Mouse (Mus musculus): Measurements from ENCODE around the gene Slc38a4. TPM values are rescaled to one million over a fixed set of nuclear protein-coding genes. Genes with fewer than 3 reads are reported as not detected.
A peak's percentile ranks its signal among the peaks of the same experiment; 100 is the strongest.

The Slc38a4 gene
- total RNA-seq, 4 experiments from 2014 or later: 122 to 173 (median 146) TPM

DNA sequence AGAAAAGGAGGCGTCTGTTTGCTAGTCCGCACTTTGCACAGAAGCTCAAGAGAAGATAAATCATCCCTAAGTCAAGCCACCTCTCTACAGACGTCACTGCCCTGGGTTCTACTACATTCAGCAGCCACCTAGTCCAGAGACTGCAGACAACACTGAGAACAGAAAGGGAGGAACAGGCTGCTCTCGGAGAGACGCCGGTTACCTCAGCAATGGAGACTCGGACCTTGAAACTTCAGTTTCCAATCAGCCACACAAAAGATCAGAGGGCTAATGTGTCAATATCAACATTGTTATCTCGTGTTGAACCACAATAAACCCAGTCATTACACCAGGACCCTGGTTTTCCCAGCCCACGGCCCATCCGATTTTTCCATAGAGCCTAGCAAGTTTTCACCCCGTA lies 36.4 kb downstream of the Slc38a4 start:
- no peak for DNase-seq (ENCODE audit: low spot score in 2 of 2)

DNA sequence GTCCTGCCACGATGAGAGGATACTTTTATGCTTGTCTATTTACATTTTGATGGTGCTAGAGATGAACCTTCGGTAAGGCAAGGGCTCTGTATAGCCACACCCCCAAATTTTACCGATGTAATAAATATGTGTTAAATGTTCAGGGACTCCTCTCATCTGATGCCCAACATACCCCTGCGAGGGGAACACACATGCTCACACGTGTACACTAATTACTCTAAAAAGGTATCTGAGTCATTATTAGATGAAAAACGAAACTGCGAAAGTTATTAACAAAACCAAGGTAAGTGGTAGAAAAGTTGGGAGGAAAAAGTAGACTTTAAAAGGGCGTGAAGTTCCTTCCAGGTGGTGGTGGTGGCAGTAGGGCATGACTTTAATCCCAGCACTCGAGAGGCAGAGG lies 38.6 kb downstream of the Slc38a4 start:
- DNase-seq (ENCODE audit: low spot score in 2 of 2): no peak

DNA sequence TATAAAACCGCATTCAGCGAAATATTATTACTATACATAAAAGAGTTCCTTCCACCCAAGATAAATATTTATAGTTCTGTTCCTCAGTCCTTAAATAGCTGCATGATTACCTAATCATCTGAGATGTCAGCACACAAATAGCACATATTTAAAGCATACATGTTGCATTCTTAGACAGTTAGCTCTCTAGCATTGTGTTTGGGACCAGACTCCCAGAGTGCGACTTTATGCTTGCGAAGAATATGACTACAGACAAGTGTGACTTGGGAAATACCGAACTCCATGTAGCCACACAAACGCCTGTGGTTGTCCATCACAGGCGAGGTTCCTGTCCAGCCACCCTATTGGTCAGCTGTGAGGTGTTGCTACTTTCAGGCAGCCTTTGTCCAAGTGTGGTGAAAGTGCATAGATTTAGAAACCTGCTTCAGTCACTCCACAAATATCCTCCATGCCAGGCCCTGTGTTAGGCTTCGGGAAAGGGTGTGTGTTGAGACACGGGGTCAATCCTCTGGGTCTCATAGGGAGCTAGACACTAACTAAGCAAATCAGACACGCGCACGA lies 40.6 kb downstream of the Slc38a4 start:
- no peak for DNase-seq (ENCODE audit: low spot score in 2 of 2)

DNA sequence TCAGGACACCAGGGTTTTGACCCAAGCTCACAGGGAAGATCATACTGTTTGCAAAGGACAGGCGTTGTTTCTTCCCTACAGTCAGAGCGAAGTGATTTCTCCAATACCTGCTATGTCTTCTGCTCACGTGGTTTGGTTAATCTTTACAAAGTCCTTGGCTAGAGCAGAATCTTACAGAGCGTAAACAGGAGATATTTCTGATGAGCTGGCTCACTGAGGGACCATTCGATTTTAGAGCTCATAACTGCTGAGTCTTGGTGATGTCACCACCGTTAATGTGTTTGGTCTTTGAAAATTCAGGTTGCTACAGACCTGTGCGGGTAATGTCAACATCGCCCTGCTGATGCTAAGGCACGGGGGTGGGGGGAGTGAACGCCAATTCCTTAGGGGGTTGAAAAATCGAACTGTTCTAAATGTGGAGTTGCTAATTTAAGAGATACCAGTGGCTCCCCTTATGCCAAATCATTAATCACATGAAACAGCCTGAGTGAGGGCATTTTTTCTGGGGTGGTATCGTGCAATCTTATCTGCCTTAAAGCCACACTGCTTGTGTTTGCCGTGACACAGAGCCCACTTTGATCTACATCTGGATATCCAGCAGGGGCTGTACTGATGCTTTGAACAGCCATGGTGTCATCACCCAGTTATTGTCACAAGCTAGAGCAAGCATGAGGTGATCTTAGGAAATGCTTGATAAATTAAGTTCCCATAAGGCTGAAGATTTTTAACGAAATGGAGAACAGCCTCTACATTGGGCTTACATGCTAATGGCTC lies 44.0 kb downstream of the Slc38a4 start:
- no peak for DNase-seq (ENCODE audit: low spot score in 2 of 2)

DNA sequence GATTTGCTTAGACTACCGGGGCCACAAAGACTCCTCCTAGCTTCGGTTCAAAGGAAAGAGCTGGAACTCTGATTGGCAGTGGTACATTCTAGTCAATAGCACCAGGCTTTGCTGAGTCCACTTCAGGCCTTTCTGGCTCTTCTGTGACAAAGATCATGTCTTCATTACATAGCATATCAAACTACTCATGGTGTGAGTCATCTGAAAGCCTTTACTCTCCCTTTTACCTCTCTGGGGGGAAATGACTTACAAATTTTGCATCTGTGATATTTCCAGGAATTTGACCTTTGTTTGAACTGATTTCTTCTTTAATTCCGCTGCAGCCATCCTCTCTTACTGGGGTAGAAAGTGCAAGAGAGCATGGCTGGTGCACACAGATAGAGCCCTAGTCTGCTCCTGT lies 46.5 kb downstream of the Slc38a4 start:
- no peak for DNase-seq (ENCODE audit: low spot score in 2 of 2)

DNA sequence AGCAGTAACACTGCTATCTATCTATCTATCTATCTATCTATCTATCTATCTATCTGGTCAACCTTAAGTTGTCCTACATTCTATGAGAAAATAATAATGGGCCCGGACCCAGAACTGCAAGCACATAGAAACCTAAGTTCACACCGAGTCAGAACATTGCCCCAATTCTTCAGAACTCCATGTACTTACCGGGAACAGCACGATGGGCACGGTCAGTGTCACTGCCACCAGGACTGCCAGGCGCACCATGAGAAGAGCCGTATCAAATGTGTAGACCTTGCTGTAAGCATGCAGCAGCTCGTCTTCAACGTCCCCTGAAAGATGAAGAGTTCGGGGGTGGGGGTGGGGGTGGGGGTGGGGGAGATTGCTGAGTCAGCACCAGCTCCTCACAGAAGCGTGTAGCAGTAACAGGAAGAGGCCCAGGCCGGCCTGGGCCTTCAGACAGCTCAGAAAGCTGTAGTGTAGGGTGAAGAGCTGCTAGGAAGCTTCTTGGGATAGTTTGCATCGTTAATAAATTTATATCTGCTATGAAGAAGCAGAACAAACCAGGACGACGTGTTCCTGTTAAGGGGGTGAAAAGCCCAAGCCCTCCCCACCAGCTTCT lies 50.0 kb downstream of the Slc38a4 start:
- peak in 1 of 2 experiments; percentile 40 for DNase-seq (ENCODE audit: low spot score in 2 of 2)

DNA sequence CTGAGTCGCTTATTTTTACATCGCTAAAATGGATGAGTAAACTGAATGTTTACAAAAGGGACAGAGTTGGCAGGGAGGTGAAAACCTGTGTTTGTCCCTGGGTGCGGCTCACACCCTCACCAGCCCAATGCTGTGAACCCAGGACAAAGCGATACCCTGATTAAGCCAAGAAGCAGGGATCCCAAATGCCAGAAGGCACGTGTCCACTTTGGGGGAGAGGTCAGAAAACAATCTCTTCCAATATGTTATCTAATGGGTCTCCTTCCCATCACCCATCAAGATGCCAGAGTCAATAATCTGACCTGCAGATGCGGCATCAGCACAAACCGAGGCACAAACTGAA lies 51.3 kb downstream of the Slc38a4 start:
- DNase-seq (ENCODE audit: low spot score in 2 of 2): no peak

DNA sequence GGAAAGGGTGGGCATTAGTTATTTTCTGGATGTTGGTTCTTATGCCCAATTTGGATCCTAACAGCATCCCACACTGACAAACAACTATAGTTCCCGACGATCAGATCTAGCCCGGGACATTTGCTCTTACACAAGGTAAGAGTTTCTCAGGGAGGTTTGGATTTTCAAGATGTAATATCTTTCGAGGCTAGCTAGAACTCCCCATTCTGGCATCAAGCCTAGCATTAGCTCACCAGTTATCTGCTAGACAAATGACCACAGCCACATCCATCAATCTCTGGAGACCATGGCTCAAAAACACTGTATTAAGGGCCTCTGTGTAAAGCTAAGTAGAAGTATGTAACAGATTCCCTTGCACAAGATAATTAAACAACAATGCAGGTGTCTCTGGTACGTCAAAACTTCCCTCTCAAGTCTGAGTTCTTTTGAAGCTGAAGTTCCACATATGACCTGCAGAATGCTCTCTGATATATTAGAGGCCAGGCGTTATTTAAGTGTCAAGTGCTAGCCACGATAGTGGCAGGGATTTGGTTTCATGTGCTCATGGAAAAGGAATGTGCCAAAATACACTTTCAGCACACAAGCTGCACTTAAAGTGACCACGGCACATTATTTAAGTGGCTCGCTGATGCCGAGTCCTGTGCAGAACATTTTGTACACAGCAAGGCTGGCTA lies 51.8 kb downstream of the Slc38a4 start:
- DNase-seq (ENCODE audit: low spot score in 2 of 2): peak; percentile 24 to 51

DNA sequence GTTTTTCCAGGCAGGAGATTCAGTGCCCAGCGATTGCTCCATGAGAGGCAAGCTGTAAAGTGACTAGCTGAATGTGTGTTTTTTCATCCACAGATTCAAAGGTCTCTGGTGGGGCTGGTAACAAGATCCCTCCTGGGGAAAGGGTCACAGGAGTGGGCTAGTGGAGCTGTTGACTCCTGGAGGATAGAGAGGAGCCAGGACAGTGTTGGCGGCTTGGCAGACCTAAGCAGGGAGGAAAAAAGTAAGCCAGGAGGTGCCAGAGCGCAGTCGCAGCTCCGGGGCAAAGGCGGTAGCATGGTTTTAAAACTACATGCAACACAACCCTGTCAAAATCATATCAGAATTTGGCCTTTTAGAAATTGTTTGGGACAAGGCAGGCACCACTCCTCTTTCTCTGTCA lies 52.6 kb downstream of the Slc38a4 start:
- DNase-seq (ENCODE audit: low spot score in 2 of 2): no peak

DNA sequence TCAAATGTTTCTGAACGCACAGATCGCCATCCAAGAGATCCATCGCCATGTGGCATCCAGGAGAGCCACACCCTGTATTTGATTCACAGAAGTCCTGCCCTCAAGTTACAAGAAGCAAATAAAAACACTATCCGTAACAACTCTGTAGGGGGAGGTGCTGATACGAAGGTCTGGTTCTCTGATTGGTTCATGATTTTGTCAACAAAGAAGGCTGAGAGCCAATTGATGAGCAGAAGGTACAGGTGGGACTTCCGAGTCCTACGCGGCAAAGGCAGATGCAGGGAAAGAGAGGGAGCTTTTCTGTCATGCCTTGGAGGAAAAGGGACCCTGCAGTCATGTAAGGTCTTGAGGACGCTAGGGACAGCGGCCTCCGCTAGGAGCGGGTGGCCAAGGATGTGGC lies 53.0 kb downstream of the Slc38a4 start:
- no peak for DNase-seq (ENCODE audit: low spot score in 2 of 2)

DNA sequence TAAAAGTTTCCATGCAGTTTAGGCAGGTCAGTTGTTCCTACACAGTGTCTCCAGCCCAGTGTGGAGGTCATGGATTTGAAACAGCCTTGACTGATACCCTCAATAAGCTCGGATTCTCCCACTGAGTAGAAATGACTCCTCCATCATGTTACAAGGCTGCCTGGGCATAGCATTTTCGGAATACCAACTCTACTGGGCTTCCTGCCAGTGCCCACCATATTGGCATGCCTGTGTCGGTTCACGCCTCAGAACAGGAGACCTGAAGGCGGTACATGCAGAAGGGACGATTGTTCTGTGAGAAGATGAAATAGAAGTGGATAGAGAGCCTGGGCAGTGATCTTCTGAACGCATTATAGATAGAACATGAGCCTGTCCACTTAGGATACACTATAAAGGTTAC lies 53.9 kb downstream of the Slc38a4 start:
- DNase-seq (ENCODE audit: low spot score in 2 of 2): no peak

DNA sequence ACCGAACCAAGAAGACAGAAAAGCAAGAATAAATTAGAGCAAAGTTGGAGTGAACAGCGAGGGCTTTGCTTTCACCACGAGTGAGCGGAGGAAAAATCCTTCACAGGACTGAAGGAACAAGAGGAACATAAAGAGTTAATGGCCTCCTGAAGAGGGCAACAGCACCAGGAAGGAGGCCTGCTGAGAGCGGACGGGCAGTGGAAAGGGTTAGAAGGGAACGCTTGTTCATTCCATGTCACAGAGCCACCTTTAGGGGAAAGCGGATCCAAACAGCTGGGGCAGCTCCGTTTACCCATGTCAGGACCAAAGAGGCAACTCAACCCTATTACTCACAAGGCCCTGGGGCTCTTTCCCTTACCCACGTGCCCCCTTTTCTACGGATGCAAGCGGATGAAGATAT lies 54.3 kb downstream of the Slc38a4 start:
- DNase-seq (ENCODE audit: low spot score in 2 of 2): no peak

DNA sequence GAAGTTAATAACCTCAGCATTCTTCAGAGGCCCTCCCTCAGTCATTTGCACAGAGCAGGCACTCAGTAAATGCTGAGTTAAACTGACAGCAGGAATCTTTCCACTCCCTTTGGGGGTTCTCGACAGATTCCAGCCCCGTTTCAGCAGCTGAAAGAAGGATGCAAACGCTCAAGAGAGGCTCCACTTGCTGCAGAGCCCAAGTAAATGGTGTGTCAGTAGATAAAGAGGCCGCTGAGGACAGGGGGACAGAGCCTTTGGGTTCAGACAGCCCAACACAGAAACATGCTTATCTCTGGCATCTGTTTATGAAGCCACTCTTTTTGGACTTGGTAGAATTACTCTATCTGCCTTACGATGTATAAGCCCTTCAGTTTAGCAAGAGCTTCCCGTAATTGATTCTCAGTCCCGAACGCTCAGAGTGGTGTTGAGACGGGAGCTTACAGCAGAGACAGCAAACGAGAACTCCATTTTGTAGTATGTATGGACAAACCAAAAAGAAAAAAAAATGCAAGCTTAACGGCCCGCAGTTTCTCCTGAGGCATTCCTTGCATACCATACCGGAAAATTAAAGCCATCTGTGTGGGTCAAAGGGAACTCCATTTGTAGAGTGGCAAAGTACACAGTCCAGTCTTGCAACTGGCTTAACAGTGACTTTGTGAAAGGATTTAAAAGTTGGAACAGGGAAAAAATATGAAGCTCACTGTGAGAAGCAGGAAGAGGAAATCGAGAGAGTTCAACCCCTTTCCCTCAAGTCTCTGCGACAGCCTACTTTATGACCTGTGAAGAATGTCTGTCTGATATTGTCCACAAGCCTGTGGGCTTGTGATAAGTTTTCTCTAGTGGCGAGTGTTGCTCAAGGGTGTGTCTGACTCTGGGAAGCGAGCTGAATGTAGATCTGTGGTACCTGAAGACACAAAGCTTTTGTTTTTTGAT lies 55.2 kb downstream of the Slc38a4 start:
- DNase-seq (ENCODE audit: low spot score in 2 of 2): no peak

DNA sequence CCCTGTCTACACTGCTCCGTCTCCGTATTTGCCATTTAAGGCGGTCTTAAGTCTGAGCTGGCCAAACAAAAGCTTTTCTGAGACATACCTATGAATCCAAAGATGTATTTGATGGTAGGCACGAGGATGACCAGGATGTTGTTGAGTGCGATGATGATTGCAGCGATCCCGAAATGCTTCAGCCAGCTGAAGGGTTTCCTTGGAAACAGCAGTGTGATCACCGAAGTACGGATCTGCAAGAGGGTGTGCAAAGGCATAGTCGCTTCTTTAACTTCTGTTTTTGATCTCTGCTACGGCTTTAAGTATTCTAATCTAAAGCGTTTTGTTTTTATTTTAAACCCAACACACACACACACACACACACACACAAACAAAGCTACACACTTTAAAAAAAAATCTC lies 56.4 kb downstream of the Slc38a4 start:
- no peak for DNase-seq (ENCODE audit: low spot score in 2 of 2)

DNA sequence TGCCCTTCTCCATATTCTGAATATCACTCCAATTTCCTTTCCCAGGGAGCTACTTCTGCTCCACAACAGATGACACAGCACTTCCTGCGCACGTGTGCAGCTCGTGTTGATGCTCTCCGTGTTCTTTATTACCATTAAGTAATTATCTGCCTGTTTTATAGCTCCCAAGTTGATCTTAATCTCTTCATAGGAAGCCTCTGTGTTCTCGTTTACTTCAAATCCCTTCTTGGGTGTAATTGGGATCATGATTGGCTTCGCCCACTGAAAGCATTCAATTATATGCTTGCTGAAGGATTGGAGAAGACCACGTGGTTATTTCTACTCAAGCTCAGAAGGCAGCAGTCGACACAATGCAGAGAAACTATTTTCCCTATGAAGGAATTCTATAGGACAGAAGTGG lies 70.1 kb downstream of the Slc38a4 start:
- DNase-seq (ENCODE audit: low spot score in 2 of 2): no peak

DNA sequence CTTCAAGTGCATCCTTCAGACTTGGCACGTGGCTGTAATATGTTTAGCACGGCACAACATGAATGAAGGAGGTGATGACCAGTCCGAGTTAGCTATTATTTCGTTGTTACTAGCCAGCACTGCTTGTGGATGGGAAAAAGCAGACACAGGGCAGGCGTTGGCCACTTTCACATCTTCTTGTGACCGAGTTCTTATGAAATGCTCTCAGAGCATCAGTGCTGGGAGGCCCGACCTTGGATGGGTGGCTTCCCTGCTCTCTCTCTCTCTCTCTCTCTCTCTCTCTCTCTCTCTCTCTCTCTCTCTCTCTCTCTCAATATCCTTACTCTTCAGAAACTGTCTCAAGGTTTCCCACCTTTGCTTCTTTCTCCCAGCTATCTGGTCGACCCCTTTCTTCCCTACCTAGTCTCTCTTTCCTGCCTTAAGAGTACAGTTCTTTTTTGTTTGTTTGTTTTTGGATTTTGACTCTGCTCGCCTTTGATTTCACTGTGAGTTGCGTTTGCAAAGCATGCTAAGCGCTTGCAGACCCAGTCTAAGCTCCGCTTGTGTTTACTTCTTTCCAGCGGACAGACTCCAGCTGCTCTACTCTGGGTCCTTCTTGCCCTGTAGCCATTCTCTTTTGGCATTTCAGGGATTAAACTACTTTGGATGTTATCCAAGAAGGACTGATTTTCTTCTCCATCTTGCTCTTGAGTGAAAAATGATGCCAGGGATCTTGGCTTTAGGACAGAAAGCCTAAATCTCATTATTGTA lies 72.0 kb downstream of the Slc38a4 start:
- DNase-seq (ENCODE audit: low spot score in 2 of 2): no peak

DNA sequence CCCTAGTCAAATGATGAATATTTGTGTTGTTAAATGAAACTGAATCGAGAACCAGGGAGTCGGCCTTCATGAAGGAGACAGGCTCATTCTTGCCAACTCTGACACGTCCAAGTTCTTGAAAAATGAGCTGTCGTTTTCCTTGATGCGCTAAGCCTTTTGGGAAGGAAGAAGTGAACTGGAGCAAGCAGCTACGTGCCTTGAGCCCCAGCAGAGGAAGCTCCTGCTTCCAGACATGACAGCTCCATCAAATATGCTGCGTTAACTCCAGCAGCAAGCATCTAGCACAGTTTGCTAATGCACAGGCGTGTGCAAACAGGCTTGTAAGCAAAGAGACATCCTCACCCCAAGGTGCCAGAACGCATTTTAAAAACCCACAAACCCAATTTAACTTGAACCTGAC lies 80.6 kb downstream of the Slc38a4 start:
- no peak for DNase-seq (ENCODE audit: low spot score in 2 of 2)

DNA sequence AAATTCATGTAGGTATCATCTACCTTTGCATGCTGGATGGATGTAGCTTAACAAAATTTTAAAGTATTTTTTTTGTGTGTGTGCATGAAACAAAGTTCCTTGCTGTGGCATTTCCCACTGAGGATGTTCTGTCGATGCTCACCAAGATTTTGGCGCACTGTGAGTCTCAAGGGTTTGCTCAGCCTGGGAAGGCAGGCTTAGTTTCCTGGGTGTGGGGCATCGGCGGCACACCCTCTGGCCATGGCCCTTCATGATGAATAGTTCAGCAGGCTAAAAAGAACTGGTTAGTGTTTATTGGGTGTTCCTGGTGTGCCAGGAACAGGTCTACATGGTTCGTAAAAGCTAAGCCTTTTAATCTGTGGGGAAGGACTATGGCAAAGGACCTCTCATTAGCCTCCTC lies 81.6 kb downstream of the Slc38a4 start:
- DNase-seq (ENCODE audit: low spot score in 2 of 2): no peak

DNA sequence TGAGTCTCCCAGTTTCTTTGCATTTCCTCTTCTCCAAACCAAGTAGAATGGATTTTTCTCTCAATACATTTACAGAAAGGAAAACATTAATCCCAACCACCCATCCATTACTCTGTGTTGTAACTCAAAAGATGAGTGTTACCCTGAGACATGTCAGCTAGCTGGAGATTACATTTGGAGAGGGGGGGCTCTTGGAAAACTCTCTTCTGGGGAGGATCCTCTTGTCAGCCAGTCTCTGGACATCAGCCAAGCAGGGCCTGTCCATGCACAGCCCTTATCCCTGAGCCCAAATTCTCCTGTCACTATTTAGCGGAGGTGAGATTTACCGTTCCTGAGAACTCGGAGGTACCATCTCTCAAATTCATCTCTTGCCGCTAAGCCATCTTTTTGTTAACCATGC lies 82.4 kb downstream of the Slc38a4 start:
- no peak for DNase-seq (ENCODE audit: low spot score in 2 of 2)

DNA sequence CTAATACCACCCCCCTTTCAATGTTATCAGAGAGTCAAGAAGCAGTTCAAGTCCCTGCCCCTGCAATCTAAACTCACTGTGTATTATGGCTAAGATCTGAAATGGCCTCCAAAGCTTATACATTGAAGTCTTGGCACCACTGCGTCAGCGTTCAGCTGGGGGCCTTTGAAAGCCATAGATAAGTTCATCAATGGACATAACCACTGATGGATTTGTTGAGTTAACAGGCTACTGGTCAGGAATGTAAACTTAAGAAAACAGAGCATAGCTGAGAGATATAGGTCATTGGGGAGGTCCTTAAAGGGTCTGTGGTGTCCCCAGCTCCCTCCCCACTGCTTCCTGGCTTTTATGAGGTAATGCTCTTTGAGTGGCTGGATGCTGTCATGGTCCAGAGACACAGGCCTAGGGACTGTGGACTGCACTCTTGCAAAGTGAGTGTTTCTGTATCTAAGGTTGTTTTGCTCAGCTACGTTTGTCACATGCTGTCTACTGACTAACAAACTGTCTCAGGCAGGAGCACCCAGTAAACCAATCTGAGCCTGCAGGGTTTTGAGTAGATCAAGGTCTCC lies 83.0 kb downstream of the Slc38a4 start:
- DNase-seq (ENCODE audit: low spot score in 2 of 2): no peak

All from gastrocnemius, adult 8-10 months (tissue).